Comparison of ENCODE assay signal across 9 mouse cellular contexts in the genomic region with DNA sequence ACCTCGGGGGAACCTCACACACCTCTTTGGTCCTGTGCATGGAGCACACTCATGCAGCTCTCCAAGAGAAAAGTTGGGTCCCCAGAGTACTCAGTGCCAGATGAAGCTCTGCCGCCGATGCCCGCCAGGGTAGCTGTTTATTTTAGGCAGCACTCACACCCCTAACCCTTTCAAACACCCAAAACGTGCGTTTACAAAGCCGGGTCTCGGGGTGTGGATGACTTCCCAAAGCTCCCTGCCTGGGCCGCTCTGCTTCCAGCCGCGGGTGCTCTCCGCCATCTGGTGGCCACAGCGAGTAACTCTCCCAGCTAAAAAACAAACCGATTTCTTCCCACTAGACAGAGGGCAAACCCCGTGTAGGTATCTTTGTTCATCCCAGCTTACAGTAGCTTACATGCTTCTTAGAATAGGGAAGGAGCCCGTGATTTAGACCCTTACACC. TPM values are rescaled to one million over a fixed set of nuclear protein-coding genes. Genes with fewer than 3 reads are reported as not detected.
DNase-seq lines count a peak whose midpoint lies in the region; ATAC-seq and TF ChIP-seq lines count a peak whose summit lies in the region.
"Had no signal": no experiment of that assay in that cellular context is flagged by ENCODE, and none has a peak within 500 bp of the region (broad histone marks: within the 10 kb centered on the region; RNA-seq: fewer than 3 reads in every experiment).

No protein-coding gene starts in this region.

- H3K4me2 ChIP-seq in forebrain, embryonic 15.5 days (replicated peaks), result peak overlapping the region; percentile 62
- H3K4me2 ChIP-seq in lung, embryonic 16.5 days (ENCODE audit: low read depth, low read length), result peak overlapping the region; percentile 53

- H3K27me3 ChIP-seq in forebrain, embryonic 15.5 days, result peaks cover 34% of the 10 kb centered on the region
- peaks cover 47% of the 10 kb centered on the region for H3K27me3 ChIP-seq in lung, embryonic 16.5 days (ENCODE audit: control insufficient read depth, insufficient read depth, low read depth, low read length)

- H3K9ac ChIP-seq in forebrain, embryonic 15.5 days (replicated peaks), result peak overlapping the region; percentile 22; the same call in 1 of the 2 replicates
- no peak overlapping the region for H3K9ac ChIP-seq in lung, embryonic 16.5 days (ENCODE audit: low read length)

- peaks cover 34% of the 10 kb centered on the region for H3K4me1 ChIP-seq in forebrain, embryonic 15.5 days
- H3K4me1 ChIP-seq in lung, embryonic 16.5 days (replicated peaks; ENCODE audit: control insufficient read depth, insufficient read depth, low read length), result peaks cover 12% of the 10 kb centered on the region
- H3K4me1 ChIP-seq in olfactory bulb, adult 2 months (ENCODE audit: control insufficient read depth, insufficient read depth, low read length), result peaks cover 14% of the 10 kb centered on the region

- ATAC-seq in forebrain, embryonic 15.5 days (replicated peaks), result peak; percentile 85
- ATAC-seq in hematopoietic stem cell, adult 5-6 weeks (replicated peaks in 1 of 2; ENCODE audit: insufficient read depth in 1 of 2, low FRiP score in 2 of 2, low TSS enrichment in 1 of 2, low read depth in 1 of 2, poor library complexity in 2 of 2, severe bottlenecking in 2 of 2), result peak; percentile 80 to 89
- peak; percentile 82 for ATAC-seq in lung, embryonic 16.5 days (ENCODE audit: low read depth)

- H3K27ac ChIP-seq in forebrain, embryonic 15.5 days (replicated peaks), result no peak overlapping the region
- H3K27ac ChIP-seq in layer of hippocampus, adult 2 months, result no peak overlapping the region
- no peak overlapping the region for H3K27ac ChIP-seq in lung, embryonic 16.5 days (ENCODE audit: low read length)
- no peak overlapping the region for H3K27ac ChIP-seq in olfactory bulb, adult 2 months (ENCODE audit: insufficient read depth, low read depth, low read length)
- H3K27ac ChIP-seq: macrophage had no signal

- H3K4me3 ChIP-seq in forebrain, embryonic 15.5 days, result peak overlapping the region; percentile 31
- peak overlapping the region; percentile 22; the same call in 1 of the 2 replicates for H3K4me3 ChIP-seq in layer of hippocampus, adult 2 months
- H3K4me3 ChIP-seq in lung, embryonic 16.5 days (ENCODE audit: low read length), result peak overlapping the region; percentile 35
- no peak overlapping the region for H3K4me3 ChIP-seq in olfactory bulb, adult 2 months (ENCODE audit: insufficient read depth, low read depth, low read length)

- no peak for TF ChIP-seq POLR2A in olfactory bulb, adult 2 months (IDR thresholded peaks at IDR 0.05; ENCODE audit: insufficient read depth, low read depth, low read length)

- DNase-seq in Muller cell, postnatal 12 days (ENCODE audit: inconsistent ontology term), result peak; percentile 72
- DNase-seq in cerebellum, adult 18-20 months, result peak; percentile 79 to 90
- DNase-seq in layer of hippocampus, adult 2 months (ENCODE audit: low spot score in 2 of 2), result peak; percentile 62 to 75
- peak; percentile 68 for DNase-seq in urinary bladder, postnatal 14 days (ENCODE audit: low spot score)

- peak; percentile 96 for TF ChIP-seq CTCF in layer of hippocampus, adult 2 months (conservative IDR thresholded peaks at IDR 0.05)
- TF ChIP-seq CTCF in olfactory bulb, adult 2 months (IDR thresholded peaks at IDR 0.05; ENCODE audit: insufficient read depth, low read depth, low read length), result peak; percentile 87

- under 1% methylated on average over 16 of the region's 16 CpGs for WGBS in forebrain, embryonic 15.5 days
- WGBS in lung, embryonic 16.5 days, result under 1% methylated on average over 16 of the region's 16 CpGs
- WGBS in olfactory bulb, adult 2 months, result under 1% methylated on average over 16 of the region's 16 CpGs

- no peaks in the 10 kb centered on the region for H3K9me3 ChIP-seq in forebrain, embryonic 15.5 days
- H3K9me3 ChIP-seq in lung, embryonic 16.5 days (ENCODE audit: control insufficient read depth, low read length), result peaks cover 2% of the 10 kb centered on the region; the same call in 1 of the 2 replicates

- H3K36me3 ChIP-seq in forebrain, embryonic 15.5 days, result no peaks in the 10 kb centered on the region
- no peaks in the 10 kb centered on the region for H3K36me3 ChIP-seq in lung, embryonic 16.5 days (ENCODE audit: control insufficient read depth, insufficient read depth, low read length)

RNA-seq across cellular contexts. Expression of gene Eomes, which starts 11.6 kb away (rescaled TPM):
- 28.3 and 33.9 TPM in 2 replicates for polyA plus RNA-seq in forebrain, embryonic 15.5 days (2015; fragmentation: Nextera tagmentation; extraction: Ambion mirVana)
- 0.30 TPM in 1 of 2 replicates, not detected in the other for total RNA-seq in hematopoietic stem cell, adult 5-6 weeks (2017)
- under 1 TPM; 0.56 to 0.76 TPM for total RNA-seq in layer of hippocampus, adult 2 months (2021)
- not detected in 2 replicates for polyA plus RNA-seq in lung, embryonic 16.5 days (2015; fragmentation: Nextera tagmentation; extraction: Ambion mirVana)
- not detected in 2 replicates for polyA plus RNA-seq in olfactory bulb, adult 2 months (2012; ENCODE audit: insufficient read depth, insufficient read length, low replicate concordance, missing spikeins)
- polyA plus RNA-seq: macrophage had no signal

RNA-seq across cellular contexts. Expression of gene Golga4, which starts 16.5 kb away (rescaled TPM):
- 53.4 and 59.3 TPM in 2 replicates for polyA plus RNA-seq in forebrain, embryonic 15.5 days (2015; fragmentation: Nextera tagmentation; extraction: Ambion mirVana)
- total RNA-seq in hematopoietic stem cell, adult 5-6 weeks (2017), result 95.7 and 123 TPM in 2 replicates
- 10 to 100 TPM; 84.8 to 94.6 TPM for total RNA-seq in layer of hippocampus, adult 2 months (2021)
- 40.2 and 41.2 TPM in 2 replicates for polyA plus RNA-seq in lung, embryonic 16.5 days (2015; fragmentation: Nextera tagmentation; extraction: Ambion mirVana)
- 302 TPM in 1 of 2 replicates, not detected in the other for polyA plus RNA-seq in olfactory bulb, adult 2 months (2012; ENCODE audit: insufficient read depth, insufficient read length, low replicate concordance, missing spikeins)
